In the genomic region with DNA sequence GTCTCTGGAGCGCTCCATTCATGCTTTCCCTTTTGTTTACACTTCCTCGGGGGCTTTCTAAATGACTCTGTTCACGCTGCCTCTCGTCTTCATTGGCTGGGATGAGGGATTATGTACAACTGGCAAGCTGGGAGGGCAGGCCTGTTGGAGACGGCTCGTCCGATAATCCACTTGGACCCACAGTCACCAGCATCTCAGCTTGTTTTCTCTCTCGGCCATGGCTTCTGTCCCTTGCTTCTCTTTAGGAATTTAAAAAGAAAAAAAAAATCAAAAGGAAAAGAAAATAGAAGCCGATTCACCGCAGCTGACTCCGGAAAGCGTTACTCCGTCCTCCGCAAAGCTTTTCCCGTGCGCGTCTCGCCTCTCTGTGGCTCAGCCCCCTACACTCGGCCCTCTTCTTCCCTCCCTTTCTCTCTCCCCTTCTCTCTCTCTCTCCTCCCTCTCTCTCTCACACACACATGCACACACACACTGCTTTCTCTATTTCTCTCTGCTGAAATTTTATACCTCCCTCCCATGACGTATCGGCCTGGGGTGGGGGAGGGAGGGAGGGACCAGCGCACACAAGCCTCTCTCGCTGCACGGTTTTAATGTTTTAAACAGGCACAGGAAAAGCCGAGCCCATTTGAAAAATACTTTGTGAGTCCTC, we compare ENCODE assay signal across 8 mouse cellular contexts. TPM values are rescaled to one million over a fixed set of nuclear protein-coding genes. Genes with fewer than 3 reads are reported as not detected.
DNase-seq lines count a peak whose midpoint lies in the region; TF ChIP-seq lines count a peak whose summit lies in the region.

A gene (minus strand): TSS at position 489 of the 649 bp plus-strand sequence.

- H3K9me3 ChIP-seq in midbrain, embryonic 10.5 days (replicated peaks), result no peaks in the 10 kb centered on the region

- intact Hi-C loops in heart, postnatal 10 days (cut with DNase I), result loop anchor here (1.0 to 5.0 kb wide), 6 partner anchors 54 to 332 kb away; a partner anchor contains a TSS
- intact Hi-C loops in left cerebral cortex, postnatal 25 days (cut with DNase I), result loop anchor here (1.0 to 10.0 kb wide), 7 partner anchors 56 to 334 kb away; a partner anchor contains a TSS

- TF ChIP-seq POLR2A in embryonic fibroblast, embryonic 13.5 days (IDR thresholded peaks at IDR 0.05; ENCODE audit: low read depth, low read length), result peak; percentile 97

- H3K27ac ChIP-seq in embryonic fibroblast, embryonic 13.5 days (ENCODE audit: insufficient read depth, low read length), result peak within 1 kb of the TSS; percentile 91
- H3K27ac ChIP-seq in midbrain, embryonic 10.5 days (replicated peaks), result peak within 1 kb of the TSS; percentile 89

- 0% methylated on average over 25 of the region's 25 CpGs for WGBS in midbrain, embryonic 10.5 days

- peaks cover 5% of the 10 kb centered on the region; the same call in 1 of the 2 replicates for H3K4me1 ChIP-seq in embryonic fibroblast, embryonic 13.5 days (ENCODE audit: control insufficient read depth, insufficient read depth, low read length)
- peaks cover 63% of the 10 kb centered on the region for H3K4me1 ChIP-seq in midbrain, embryonic 10.5 days

- peak within 1 kb of the TSS; percentile 90 for H3K4me3 ChIP-seq in embryonic fibroblast, embryonic 13.5 days (ENCODE audit: insufficient read depth, low read length)
- peak within 1 kb of the TSS; percentile 67 for H3K4me3 ChIP-seq in midbrain, embryonic 10.5 days

- H3K27me3 ChIP-seq in midbrain, embryonic 10.5 days (ENCODE audit: low read depth, poor library complexity, severe bottlenecking), result peaks cover 53% of the 10 kb centered on the region

- peak in 1 of 2 experiments; percentile 58 for DNase-seq in layer of hippocampus, adult 18-20 months (ENCODE audit: low spot score in 2 of 2)
- no peak for DNase-seq in layer of hippocampus, adult 9-10 months (ENCODE audit: low spot score)
- peak; percentile 68 for DNase-seq in adrenal gland, postnatal 10 days
- DNase-seq in heart, postnatal 10 days, result peak; percentile 73 to 74
- peak in 1 of 2 experiments; percentile 72 for DNase-seq in left cerebral cortex, postnatal 25 days (ENCODE audit: low spot score in 2 of 2)
- peak; percentile 71 for DNase-seq in midbrain, embryonic 10.5 days (ENCODE audit: low spot score)
- peak; percentile 63 for DNase-seq in testis, postnatal 10 days (ENCODE audit: low spot score)

- TF ChIP-seq CTCF in embryonic fibroblast, embryonic 13.5 days (IDR thresholded peaks at IDR 0.05; ENCODE audit: borderline replicate concordance, insufficient read depth, low read length), result no peak

- no peaks in the 10 kb centered on the region for H3K36me3 ChIP-seq in midbrain, embryonic 10.5 days

RNA-seq across cellular contexts. Expression of the gene that starts here (rescaled TPM):
- total RNA-seq in layer of hippocampus, adult 18-20 months (2021), result 10 to 100 TPM; 18.8 to 19.4 TPM
- 10 to 100 TPM; 15.0 to 16.6 TPM for total RNA-seq in adrenal gland, postnatal 10 days (2021)
- polyA plus RNA-seq in embryonic fibroblast, embryonic 13.5 days (2011; ENCODE audit: insufficient read length, low read depth, missing spikeins), result 239 and 264 TPM in 2 replicates
- total RNA-seq in heart, postnatal 10 days (2021), result 10 to 100 TPM; 19.8 to 20.7 TPM
- total RNA-seq in left cerebral cortex, postnatal 25 days (2021), result 10 to 100 TPM; 13.9 to 15.2 TPM
- 5.8 and 7.3 TPM in 2 replicates for polyA plus RNA-seq in midbrain, embryonic 10.5 days (2016; fragmentation: Nextera tagmentation; extraction: Ambion mirVana)

Comparison
In these comparisons a context has a peak if more than half of its experiments do, and no peak if none do; other contexts are left out.
1. RNA of the gene that starts here (polyA plus RNA-seq): 239 to 264 TPM in embryonic fibroblast, embryonic 13.5 days; 5.8 to 7.3 TPM in midbrain, embryonic 10.5 days; every median in the first group is over 10 times any median in the second.